Mouse (Mus musculus) embryonic facial prominence, embryonic 12.5 days (tissue): ENCODE data around the gene Nufip1. TPM values are rescaled to one million over a fixed set of nuclear protein-coding genes. Genes with fewer than 3 reads are reported as not detected.

Source experiments
- ATAC-seq: fragments of 200-750 bp; cut with Nextera tagmentation; 2 replicates; pipeline ENCODE4 v1.8.0; 2017; ENCODE audit not compliant: insufficient number of reproducible peaks, insufficient read depth, low FRiP score, low TSS enrichment
- H3K27ac ChIP-seq: fragments of 300-500 bp; sonication (generic); 2 replicates; pipeline ENCODE4 v1.5.1; 2016; ENCODE audit warnings: mild to moderate bottlenecking
- H3K27me3 ChIP-seq: fragments of 300-500 bp; sonication (generic); 2 replicates; pipeline ENCODE4 v1.6.1; 2016; ENCODE audit warnings: mild to moderate bottlenecking, moderate library complexity
- H3K36me3 ChIP-seq: fragments of 300-500 bp; sonication (generic); 2 replicates; pipeline ENCODE4 v1.6.1; 2016; ENCODE audit warnings: mild to moderate bottlenecking
- H3K4me1 ChIP-seq: fragments of 300-500 bp; sonication (generic); 2 replicates; pipeline ENCODE4 v1.6.1; 2016
- H3K4me2 ChIP-seq: fragments of 300-500 bp; sonication (generic); replicated peaks from 2 replicates; pipeline ENCODE4 v1.6.1; 2016; ENCODE audit warnings: mild to moderate bottlenecking, moderate library complexity
- H3K4me3 ChIP-seq: fragments of 300-500 bp; sonication (generic); 2 replicates; pipeline ENCODE4 v1.5.1; 2016; ENCODE audit warnings: mild to moderate bottlenecking
- H3K9ac ChIP-seq: fragments of 300-500 bp; sonication (generic); 2 replicates; pipeline ENCODE4 v1.6.1; 2016; ENCODE audit warnings: mild to moderate bottlenecking, moderate library complexity
- H3K9me3 ChIP-seq: fragments of 300-500 bp; sonication (generic); 2 replicates; pipeline ENCODE4 v1.6.1; 2016; ENCODE audit warnings: mild to moderate bottlenecking, moderate library complexity
- WGBS: fragments of 180-500 bp; shearing (Covaris S2); methylation state at CpG from one replicate; pipeline ENCODE4 v1.1.7; 2016; 5-methylcytosine and 5-hydroxymethylcytosine counted together
- polyA plus RNA-seq: library from polyadenylated mRNA; unstranded; fragments of >200 nt; fragmentation: Nextera tagmentation; extraction: Ambion mirVana; gene quantifications from 2 replicates; pipeline ENCODE4 v1.2.1, GENCODE M21; 2016

Nufip1 gene
- polyA plus RNA-seq, 1 experiment from 2014 or later = 19.6 TPM

- no peak overlapping the region for H3K4me2 ChIP-seq
- H3K4me3 ChIP-seq = no peak overlapping the region
- no peaks in the 10 kb centered on the region for H3K27me3 ChIP-seq
- H3K36me3 ChIP-seq = no peaks in the 10 kb centered on the region
- H3K9me3 ChIP-seq = no peaks in the 10 kb centered on the region
- no peak overlapping the region for H3K9ac ChIP-seq
- peaks cover 3% of the 10 kb centered on the region; the same call in 1 of the 2 replicates for H3K4me1 ChIP-seq
- no peak for ATAC-seq
- H3K27ac ChIP-seq = no peak overlapping the region
- 60% methylated on average over 7 of the region's 7 CpGs for WGBS
Measured at GRCm38 (mm10) chr14:76145868-76146267, 35.2 kb downstream of the Nufip1 start.

GRCm38 (mm10) chr14:76147061-76147460 lies 36.4 kb downstream of the Nufip1 start:
- H3K36me3 ChIP-seq = no peaks in the 10 kb centered on the region
- no peaks in the 10 kb centered on the region for H3K27me3 ChIP-seq
- 65% methylated on average over 6 of the region's 6 CpGs for WGBS
- H3K4me1 ChIP-seq = peaks cover 3% of the 10 kb centered on the region; the same call in 1 of the 2 replicates
- no peaks in the 10 kb centered on the region for H3K9me3 ChIP-seq
- no peak overlapping the region for H3K4me3 ChIP-seq
- ATAC-seq = no peak
- H3K27ac ChIP-seq = no peak overlapping the region
- no peak overlapping the region for H3K9ac ChIP-seq
- no peak overlapping the region for H3K4me2 ChIP-seq

GRCm38 (mm10) chr14:76148294-76148693 lies 37.6 kb downstream of the Nufip1 start:
- Histone ChIP-seq H3K4me2 (no peak overlapping the region), H3K9me3 (no peaks in the 10 kb centered on the region), H3K4me1 (peaks cover 7% of the 10 kb centered on the region), H3K36me3 (no peaks in the 10 kb centered on the region), H3K4me3 (no peak overlapping the region), H3K9ac (no peak overlapping the region), H3K27me3 (no peaks in the 10 kb centered on the region), H3K27ac (no peak overlapping the region)
- ATAC-seq = no peak
- 86% methylated on average over 10 of the region's 10 CpGs for WGBS

GRCm38 (mm10) chr14:76149531-76150179 lies 39.0 kb downstream of the Nufip1 start:
- Histone ChIP-seq H3K27me3 (no peaks in the 10 kb centered on the region), H3K4me1 (peaks cover 9% of the 10 kb centered on the region), H3K36me3 (no peaks in the 10 kb centered on the region), H3K4me2 (peak overlapping the region; percentile 32), H3K9me3 (no peaks in the 10 kb centered on the region), H3K4me3 (no peak overlapping the region), H3K9ac (no peak overlapping the region), H3K27ac (no peak overlapping the region)
- ATAC-seq = no peak
- WGBS = 27% methylated on average over 13 of the region's 13 CpGs

- Histone ChIP-seq H3K9me3 (no peaks in the 10 kb centered on the region), H3K4me3 (no peak overlapping the region), H3K4me2 (no peak overlapping the region), H3K27ac (no peak overlapping the region), H3K9ac (no peak overlapping the region), H3K4me1 (peaks cover 9% of the 10 kb centered on the region), H3K36me3 (no peaks in the 10 kb centered on the region), H3K27me3 (no peaks in the 10 kb centered on the region)
- WGBS = 82% methylated on average over 11 of the region's 11 CpGs
- ATAC-seq = no peak
Measured at GRCm38 (mm10) chr14:76150499-76150898, 39.8 kb downstream of the Nufip1 start.

- no peak overlapping the region for H3K9ac ChIP-seq
- WGBS = 80% methylated on average over 2 of the region's 2 CpGs
- no peaks in the 10 kb centered on the region for H3K9me3 ChIP-seq
- no peaks in the 10 kb centered on the region for H3K27me3 ChIP-seq
- H3K4me3 ChIP-seq = no peak overlapping the region
- H3K4me1 ChIP-seq = peaks cover 9% of the 10 kb centered on the region
- no peaks in the 10 kb centered on the region for H3K36me3 ChIP-seq
- no peak overlapping the region for H3K4me2 ChIP-seq
- no peak overlapping the region for H3K27ac ChIP-seq
- ATAC-seq = no peak
Measured at GRCm38 (mm10) chr14:76151011-76151410, 40.3 kb downstream of the Nufip1 start.

GRCm38 (mm10) chr14:76151820-76152161 lies 41.1 kb downstream of the Nufip1 start:
- Histone ChIP-seq H3K4me3 (peak overlapping the region; percentile 73), H3K27me3 (no peaks in the 10 kb centered on the region), H3K9ac (peak overlapping the region; percentile 89), H3K4me2 (peak overlapping the region; percentile 64), H3K4me1 (peaks cover 9% of the 10 kb centered on the region), H3K27ac (peak overlapping the region; percentile 99), H3K9me3 (no peaks in the 10 kb centered on the region), H3K36me3 (no peaks in the 10 kb centered on the region)
- no peak for ATAC-seq
- under 1% methylated on average over 10 of the region's 10 CpGs for WGBS

- Histone ChIP-seq H3K4me1 (peaks cover 11% of the 10 kb centered on the region), H3K27me3 (no peaks in the 10 kb centered on the region), H3K4me2 (peak overlapping the region; percentile 64), H3K36me3 (no peaks in the 10 kb centered on the region), H3K9ac (peak overlapping the region; percentile 89), H3K4me3 (peak overlapping the region; percentile 73), H3K9me3 (no peaks in the 10 kb centered on the region), H3K27ac (peak overlapping the region; percentile 99)
- peak; percentile 84 for ATAC-seq
- WGBS = under 1% methylated on average over 41 of the region's 41 CpGs
Measured at GRCm38 (mm10) chr14:76152162-76153002, 41.7 kb downstream of the Nufip1 start.

- Histone ChIP-seq H3K27ac (peak overlapping the region; percentile 79), H3K4me1 (peaks cover 11% of the 10 kb centered on the region), H3K9ac (peak overlapping the region; percentile 33), H3K27me3 (no peaks in the 10 kb centered on the region), H3K4me2 (peak overlapping the region; percentile 64), H3K36me3 (no peaks in the 10 kb centered on the region), H3K9me3 (no peaks in the 10 kb centered on the region), H3K4me3 (peak overlapping the region; percentile 73)
- WGBS = 1% methylated on average over 24 of the region's 24 CpGs
- peak; percentile 18 for ATAC-seq
Measured at GRCm38 (mm10) chr14:76153003-76153675, 42.4 kb downstream of the Nufip1 start.

- no peak for ATAC-seq
- H3K27me3 ChIP-seq = no peaks in the 10 kb centered on the region
- H3K4me3 ChIP-seq = no peak overlapping the region
- H3K9me3 ChIP-seq = no peaks in the 10 kb centered on the region
- no peak overlapping the region for H3K27ac ChIP-seq
- no peaks in the 10 kb centered on the region for H3K36me3 ChIP-seq
- no peak overlapping the region for H3K9ac ChIP-seq
- WGBS = 25% methylated on average over 6 of the region's 6 CpGs
- H3K4me1 ChIP-seq = peaks cover 11% of the 10 kb centered on the region
- H3K4me2 ChIP-seq = peak overlapping the region; percentile 64
Measured at GRCm38 (mm10) chr14:76153828-76154227, 43.1 kb downstream of the Nufip1 start.

- no peaks in the 10 kb centered on the region for H3K36me3 ChIP-seq
- H3K4me2 ChIP-seq = no peak overlapping the region
- no peaks in the 10 kb centered on the region for H3K27me3 ChIP-seq
- ATAC-seq = no peak
- no peak overlapping the region for H3K27ac ChIP-seq
- WGBS = 41% methylated on average over 5 of the region's 5 CpGs
- 0 out of 2 replicates have a peak, but pooled peaks cover 3% of the 10 kb centered on the region for H3K9me3 ChIP-seq
- no peak overlapping the region for H3K9ac ChIP-seq
- H3K4me3 ChIP-seq = no peak overlapping the region
- peaks cover 4% of the 10 kb centered on the region for H3K4me1 ChIP-seq
Measured at GRCm38 (mm10) chr14:76158192-76158785, 47.6 kb downstream of the Nufip1 start.
